Mouse (Mus musculus) retina, postnatal 7 days (tissue): Measurements from ENCODE around the gene AW549877.

ENCODE experiments used
- DNase-seq: peaks from one replicate; pipeline ENCODE4 v3.0.0-alpha.2; 2012; ENCODE audit warnings: low read depth, low spot score

Gene AW549877

GRCm38 (mm10) chr15:3984876-3985275 is 10.7 kb downstream of the AW549877 start:
- DNase-seq, result no peak

- no peak for DNase-seq
These were observed 12.8 kb downstream of the AW549877 start for GRCm38 (mm10) chr15:3982732-3983131.

GRCm38 (mm10) chr15:3979871-3980270 is 15.7 kb downstream of the AW549877 start:
- DNase-seq, result no peak

- DNase-seq, result peak; percentile 33
These were observed 16.3 kb downstream of the AW549877 start, which contains the start of gene Fbxo4 for GRCm38 (mm10) chr15:3979061-3979848. Fbxo4 (minus strand) TSS chr15:3979573.

GRCm38 (mm10) chr15:3978279-3978678 is 17.3 kb downstream of the AW549877 start:
- DNase-seq, result no peak

GRCm38 (mm10) chr15:3973300-3973699 is 22.2 kb downstream of the AW549877 start:
- no peak for DNase-seq

GRCm38 (mm10) chr15:3970193-3970592 is 25.4 kb downstream of the AW549877 start:
- DNase-seq, result no peak

GRCm38 (mm10) chr15:3969743-3970142 is 25.8 kb downstream of the AW549877 start:
- DNase-seq, result no peak

GRCm38 (mm10) chr15:3962251-3962650 is 33.3 kb downstream of the AW549877 start:
- no peak for DNase-seq

- DNase-seq, result no peak
These were observed 35.5 kb downstream of the AW549877 start for GRCm38 (mm10) chr15:3960094-3960493.

GRCm38 (mm10) chr15:3957982-3958381 is 37.6 kb downstream of the AW549877 start:
- DNase-seq, result peak; percentile 30

- DNase-seq, result no peak
These were observed 40.6 kb downstream of the AW549877 start for GRCm38 (mm10) chr15:3954971-3955370.

GRCm38 (mm10) chr15:3938132-3938531 is 57.4 kb downstream of the AW549877 start:
- no peak for DNase-seq

GRCm38 (mm10) chr15:3936056-3936455 is 59.5 kb downstream of the AW549877 start:
- DNase-seq, result no peak

GRCm38 (mm10) chr15:3933466-3933865 is 62.1 kb downstream of the AW549877 start:
- DNase-seq, result no peak
